Mouse (Mus musculus) B cell, adult (primary cell): ENCODE measurements around the gene Med10. TPM values are rescaled to one million over a fixed set of nuclear protein-coding genes. Genes with fewer than 3 reads are reported as not detected.

Source experiments
- total RNA-seq: library from RNA; stranded (reverse); gene quantifications from 4 replicates; pipeline ENCODE4 v1.2.4, GENCODE M21; 2023; ENCODE audit not compliant: inconsistent age

Gene Med10
- 66.7 to 79.6 TPM (median 70.3 TPM) in 4 replicates for total RNA-seq

DNA sequence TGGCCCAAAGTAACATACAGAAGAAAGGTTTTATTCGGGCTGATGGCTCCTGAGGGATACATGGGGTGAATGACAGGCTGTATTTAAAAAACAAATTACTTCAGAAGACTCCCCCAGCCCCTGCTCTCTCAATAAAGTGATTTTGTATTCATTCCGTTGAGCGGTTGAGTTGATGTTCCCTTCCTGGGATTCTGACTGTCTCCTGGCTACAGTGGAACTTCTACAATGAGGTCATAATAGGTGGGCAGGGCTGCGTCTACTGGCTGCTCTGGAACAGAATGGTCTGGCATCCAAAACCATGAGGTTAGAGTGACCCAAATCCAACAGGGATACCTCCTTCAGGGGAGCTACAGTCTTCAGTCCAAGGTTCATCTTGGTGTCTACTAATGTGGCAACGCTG lies at the start of gene Med10:
Med10 (plus strand) TSS at position 301 of the 400 bp plus-strand sequence.

Other genes starting within 250 kb of the Med10 start
- gene Srd5a1, start 191.0 kb upstream of the Med10 start, total RNA-seq = 0.39 to 0.75 TPM (median 0.50 TPM) in 4 replicates
- gene Ube2ql1, start 62.5 kb upstream of the Med10 start, total RNA-seq = not detected in 4 replicates